Mouse (Mus musculus): ENCODE measurements at regions not wholly inside any gene's neighbourhood (a gene's known extent, or its start where the extent isn't known, plus 50 kb on each side); places are given as distances from the start of the nearest gene placed in this dataset.

DNA sequence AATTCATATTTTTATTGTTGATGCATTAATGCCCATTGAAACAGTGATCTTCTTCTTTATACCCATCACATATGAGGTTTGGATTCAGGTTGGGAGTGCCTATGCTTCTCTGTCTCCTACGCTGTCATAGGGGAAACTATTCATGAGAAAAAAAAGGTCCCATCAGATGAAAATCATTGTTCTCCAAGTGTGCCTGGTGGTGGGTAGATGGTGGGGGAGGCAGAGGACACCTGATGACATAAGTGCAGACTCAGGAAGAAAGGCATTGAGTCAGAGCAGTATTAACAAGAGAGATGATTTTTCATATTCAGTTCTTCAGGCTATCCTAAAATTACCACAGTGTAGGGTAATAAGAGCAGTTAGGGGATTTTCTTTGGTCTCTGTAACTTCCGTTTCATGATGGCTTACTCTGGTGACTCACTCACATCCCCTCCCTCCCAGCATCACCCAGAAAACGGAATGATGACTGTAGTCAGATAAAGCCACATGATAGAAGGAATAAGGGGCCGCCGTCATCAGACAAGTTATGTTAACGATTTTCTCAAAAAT is 190.3 kb upstream of the Smarca2 start:
- no peak overlapping the region for H3K4me3 ChIP-seq (ENCODE audit: low read depth, low read length)
- no peak overlapping the region for H3K27ac ChIP-seq (ENCODE audit: insufficient read depth, low read length)
- H3K9ac ChIP-seq (ENCODE audit: low read depth, poor library complexity, severe bottlenecking) = no peak overlapping the region
- TF ChIP-seq CTCF (IDR thresholded peaks at IDR 0.05; ENCODE audit: low read depth, low read length) (no peak), POLR2A (IDR thresholded peaks at IDR 0.05; ENCODE audit: insufficient read depth, low read length) (no peak), EP300 (IDR thresholded peaks at IDR 0.05; ENCODE audit: insufficient read depth, low read depth, low read length) (no peak)
- H3K4me1 ChIP-seq (ENCODE audit: control insufficient read depth, insufficient read depth, low read length) = no peaks in the 10 kb centered on the region
- H3K36me3 ChIP-seq (ENCODE audit: control insufficient read depth, insufficient read depth, low read length, poor library complexity, severe bottlenecking) = no peaks in the 10 kb centered on the region
- no peaks in the 10 kb centered on the region for H3K9me3 ChIP-seq (replicated peaks; ENCODE audit: control insufficient read depth, insufficient read depth, low read length, poor library complexity, severe bottlenecking)
- no peaks in the 10 kb centered on the region for H3K27me3 ChIP-seq (ENCODE audit: control insufficient read depth, insufficient read depth, low read length, poor library complexity, severe bottlenecking)

- H3K36me3 ChIP-seq (ENCODE audit: control insufficient read depth, insufficient read depth, low read length, poor library complexity, severe bottlenecking) = no peaks in the 10 kb centered on the region
- TF ChIP-seq POLR2A (IDR thresholded peaks at IDR 0.05; ENCODE audit: insufficient read depth, low read length) (no peak), EP300 (IDR thresholded peaks at IDR 0.05; ENCODE audit: insufficient read depth, low read depth, low read length) (no peak), CTCF (IDR thresholded peaks at IDR 0.05; ENCODE audit: low read depth, low read length) (no peak)
- no peaks in the 10 kb centered on the region for H3K4me1 ChIP-seq (ENCODE audit: control insufficient read depth, insufficient read depth, low read length)
- H3K4me3 ChIP-seq (ENCODE audit: low read depth, low read length) = no peak overlapping the region
- no peak overlapping the region for H3K9ac ChIP-seq (ENCODE audit: low read depth, poor library complexity, severe bottlenecking)
- H3K27me3 ChIP-seq (ENCODE audit: control insufficient read depth, insufficient read depth, low read length, poor library complexity, severe bottlenecking) = no peaks in the 10 kb centered on the region
- no peak overlapping the region for H3K27ac ChIP-seq (ENCODE audit: insufficient read depth, low read length)
- H3K9me3 ChIP-seq (replicated peaks; ENCODE audit: control insufficient read depth, insufficient read depth, low read length, poor library complexity, severe bottlenecking) = no peaks in the 10 kb centered on the region
Observed at GRCm38 (mm10) chr19:26419781-26420180, 185.1 kb upstream of the Smarca2 start.

DNA sequence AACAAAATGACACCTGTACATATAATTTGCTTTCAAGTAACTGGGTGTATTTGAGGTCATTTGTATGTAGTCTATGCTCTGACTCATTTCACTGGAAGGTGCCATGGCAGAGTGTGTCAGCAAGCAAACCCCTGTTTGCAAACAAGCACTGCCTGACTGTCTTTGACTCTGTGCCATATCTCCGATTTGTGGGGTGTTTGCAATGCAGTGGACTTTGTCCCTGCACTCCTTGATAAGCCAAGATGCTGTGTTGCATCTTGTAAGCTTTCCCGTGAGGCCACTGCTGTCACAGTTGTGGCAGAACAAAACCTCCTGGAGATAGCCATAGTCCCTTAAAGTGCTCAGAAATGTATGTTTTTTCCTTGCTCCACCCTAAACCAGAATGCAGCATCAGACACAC is 165.7 kb upstream of the Smarca2 start:
- H3K36me3 ChIP-seq (ENCODE audit: control insufficient read depth, insufficient read depth, low read length, poor library complexity, severe bottlenecking) = no peaks in the 10 kb centered on the region
- TF ChIP-seq POLR2A (IDR thresholded peaks at IDR 0.05; ENCODE audit: insufficient read depth, low read length) = no peak
- no peaks in the 10 kb centered on the region for H3K27me3 ChIP-seq (ENCODE audit: control insufficient read depth, insufficient read depth, low read length, poor library complexity, severe bottlenecking)
- no peak overlapping the region for H3K4me3 ChIP-seq (ENCODE audit: low read depth, low read length)
- no peaks in the 10 kb centered on the region for H3K9me3 ChIP-seq (replicated peaks; ENCODE audit: control insufficient read depth, insufficient read depth, low read length, poor library complexity, severe bottlenecking)
- no peak overlapping the region for H3K27ac ChIP-seq (ENCODE audit: insufficient read depth, low read length)
- H3K4me1 ChIP-seq (ENCODE audit: control insufficient read depth, insufficient read depth, low read length) = no peaks in the 10 kb centered on the region
- H3K9ac ChIP-seq (ENCODE audit: low read depth, poor library complexity, severe bottlenecking) = no peak overlapping the region

GRCm38 (mm10) chr19:26445309-26445708 is 159.5 kb upstream of the Smarca2 start:
- no peak for TF ChIP-seq CTCF (IDR thresholded peaks at IDR 0.05; ENCODE audit: low read depth, low read length)
- TF ChIP-seq POLR2A (IDR thresholded peaks at IDR 0.05; ENCODE audit: insufficient read depth, low read length) = no peak
- no peak for TF ChIP-seq EP300 (IDR thresholded peaks at IDR 0.05; ENCODE audit: insufficient read depth, low read depth, low read length)
- Histone ChIP-seq H3K36me3 (ENCODE audit: control insufficient read depth, insufficient read depth, low read length, poor library complexity, severe bottlenecking) (no peaks in the 10 kb centered on the region), H3K9ac (ENCODE audit: low read depth, poor library complexity, severe bottlenecking) (no peak overlapping the region), H3K4me3 (ENCODE audit: low read depth, low read length) (no peak overlapping the region), H3K27ac (ENCODE audit: insufficient read depth, low read length) (no peak overlapping the region), H3K27me3 (ENCODE audit: control insufficient read depth, insufficient read depth, low read length, poor library complexity, severe bottlenecking) (no peaks in the 10 kb centered on the region), H3K9me3 (replicated peaks; ENCODE audit: control insufficient read depth, insufficient read depth, low read length, poor library complexity, severe bottlenecking) (no peaks in the 10 kb centered on the region), H3K4me1 (ENCODE audit: control insufficient read depth, insufficient read depth, low read length) (no peaks in the 10 kb centered on the region)

DNA sequence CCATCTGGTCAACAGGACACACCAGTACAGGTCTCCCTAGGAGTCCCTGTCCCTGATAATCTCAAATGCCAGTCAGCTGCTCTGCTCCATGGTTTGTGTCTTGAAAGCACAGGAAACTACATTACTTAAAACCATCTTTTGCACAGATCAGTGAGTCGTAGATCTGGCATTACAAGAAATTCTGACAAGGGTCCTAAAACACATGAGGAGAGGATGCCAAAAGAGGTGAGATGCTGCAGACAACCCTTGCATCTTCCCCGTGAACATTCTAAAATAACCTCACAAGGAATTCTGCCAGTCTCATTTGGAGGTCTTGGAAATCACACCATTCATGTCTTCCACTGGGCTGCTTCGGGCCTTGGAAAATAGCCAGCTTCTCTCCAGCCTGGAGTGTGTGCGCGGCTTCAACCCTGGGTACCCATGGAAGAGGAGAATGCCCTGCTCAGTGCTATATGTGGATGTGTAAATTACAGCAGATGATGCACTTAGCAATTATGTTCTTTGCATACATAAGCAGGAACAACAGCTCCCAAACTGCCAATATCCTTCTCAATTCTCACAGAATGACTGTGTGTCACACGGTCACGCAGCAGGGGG is 157.3 kb upstream of the Smarca2 start:
- H3K27me3 ChIP-seq (ENCODE audit: control insufficient read depth, insufficient read depth, low read length, poor library complexity, severe bottlenecking) = no peaks in the 10 kb centered on the region
- no peak overlapping the region for H3K4me3 ChIP-seq (ENCODE audit: low read depth, low read length)
- no peak for TF ChIP-seq EP300 (IDR thresholded peaks at IDR 0.05; ENCODE audit: insufficient read depth, low read depth, low read length)
- no peaks in the 10 kb centered on the region for H3K36me3 ChIP-seq (ENCODE audit: control insufficient read depth, insufficient read depth, low read length, poor library complexity, severe bottlenecking)
- no peak overlapping the region for H3K27ac ChIP-seq (ENCODE audit: insufficient read depth, low read length)
- no peak overlapping the region for H3K9ac ChIP-seq (ENCODE audit: low read depth, poor library complexity, severe bottlenecking)
- H3K9me3 ChIP-seq (replicated peaks; ENCODE audit: control insufficient read depth, insufficient read depth, low read length, poor library complexity, severe bottlenecking) = no peaks in the 10 kb centered on the region
- H3K4me1 ChIP-seq (ENCODE audit: control insufficient read depth, insufficient read depth, low read length) = no peaks in the 10 kb centered on the region

DNA sequence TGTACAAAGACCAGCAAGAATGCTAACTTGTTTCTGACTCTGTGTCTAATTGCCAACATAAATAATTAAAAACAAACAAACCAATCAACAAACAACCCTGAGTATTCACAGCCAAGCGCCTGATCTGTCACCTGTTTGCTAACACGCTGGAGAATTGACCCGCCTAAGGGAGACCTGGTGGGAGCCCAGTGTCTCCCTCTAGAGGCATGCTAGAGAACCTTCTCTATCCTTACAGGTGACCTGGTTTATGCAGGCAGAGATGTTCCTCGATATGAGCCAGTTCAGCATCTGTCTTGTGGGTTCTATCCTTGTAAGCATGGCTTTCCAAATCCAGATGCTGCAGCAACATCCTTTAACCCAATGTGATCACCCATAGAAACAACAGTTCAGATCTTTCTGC is 143.1 kb upstream of the Smarca2 start:
- no peaks in the 10 kb centered on the region for H3K36me3 ChIP-seq (ENCODE audit: control insufficient read depth, insufficient read depth, low read length, poor library complexity, severe bottlenecking)
- H3K9ac ChIP-seq (ENCODE audit: low read depth, poor library complexity, severe bottlenecking) = no peak overlapping the region
- no peak for TF ChIP-seq EP300 (IDR thresholded peaks at IDR 0.05; ENCODE audit: insufficient read depth, low read depth, low read length)
- no peak for TF ChIP-seq POLR2A (IDR thresholded peaks at IDR 0.05; ENCODE audit: insufficient read depth, low read length)
- peak; percentile 31 for TF ChIP-seq CTCF (IDR thresholded peaks at IDR 0.05; ENCODE audit: low read depth, low read length)
- no peak overlapping the region for H3K4me3 ChIP-seq (ENCODE audit: low read depth, low read length)
- H3K4me1 ChIP-seq (ENCODE audit: control insufficient read depth, insufficient read depth, low read length) = no peaks in the 10 kb centered on the region
- H3K9me3 ChIP-seq (replicated peaks; ENCODE audit: control insufficient read depth, insufficient read depth, low read length, poor library complexity, severe bottlenecking) = no peaks in the 10 kb centered on the region
- no peaks in the 10 kb centered on the region; the same call in 1 of the 2 replicates for H3K27me3 ChIP-seq (ENCODE audit: control insufficient read depth, insufficient read depth, low read length, poor library complexity, severe bottlenecking)
- no peak overlapping the region for H3K27ac ChIP-seq (ENCODE audit: insufficient read depth, low read length)

Measured in ES-Bruce4 (cell line).